Mouse (Mus musculus): ENCODE data around the gene Filip1l. TPM values are rescaled to one million over a fixed set of nuclear protein-coding genes. Genes with fewer than 3 reads are reported as not detected.

Gene Filip1l
- polyA plus RNA-seq, 1 experiment, result 13.8 TPM

- Histone ChIP-seq H3K4me1 (ENCODE audit: control insufficient read depth, insufficient read depth, low read length) (no peaks in the 10 kb centered on the region; the same call in 1 of the 2 replicates), H3K4me3 (replicated peaks; ENCODE audit: control insufficient read depth, low read depth, low read length) (no peak overlapping the region)
Measured at GRCm38 (mm10) chr16:57478451-57478850, 125.6 kb downstream of the Filip1l start.

GRCm38 (mm10) chr16:57479776-57480175, 126.9 kb downstream of the Filip1l start:
- H3K27ac ChIP-seq (ENCODE audit: control insufficient read depth, insufficient read depth, low read depth, low read length, poor library complexity), result no peak overlapping the region
- WGBS, result 74% methylated on average over 5 of the region's 5 CpGs
- no peak overlapping the region for H3K4me3 ChIP-seq (replicated peaks; ENCODE audit: control insufficient read depth, low read depth, low read length)
- no peaks in the 10 kb centered on the region; the same call in 1 of the 2 replicates for H3K4me1 ChIP-seq (ENCODE audit: control insufficient read depth, insufficient read depth, low read length)
- TF ChIP-seq POLR2A (IDR thresholded peaks at IDR 0.05; ENCODE audit: borderline replicate concordance, control insufficient read depth, low read depth, low read length), result no peak

More at GRCm38 (mm10) chr16:57478451-57478850, 125.6 kb downstream of the Filip1l start:
- no peak for TF ChIP-seq POLR2A (IDR thresholded peaks at IDR 0.05; ENCODE audit: borderline replicate concordance, control insufficient read depth, low read depth, low read length)
- no peak for TF ChIP-seq CTCF (IDR thresholded peaks at IDR 0.05; ENCODE audit: control insufficient read depth, insufficient read depth, low read length)
- H3K27ac ChIP-seq (ENCODE audit: control insufficient read depth, insufficient read depth, low read depth, low read length, poor library complexity), result no peak overlapping the region
- 84% methylated on average over 2 of the region's 2 CpGs for WGBS

- WGBS, result 37% methylated on average over 6 of the region's 6 CpGs
- Histone ChIP-seq H3K27ac (ENCODE audit: control insufficient read depth, insufficient read depth, low read depth, low read length, poor library complexity) (no peak overlapping the region), H3K4me3 (replicated peaks; ENCODE audit: control insufficient read depth, low read depth, low read length) (no peak overlapping the region), H3K4me1 (ENCODE audit: control insufficient read depth, insufficient read depth, low read length) (no peaks in the 10 kb centered on the region; the same call in 1 of the 2 replicates)
- no peak for TF ChIP-seq POLR2A (IDR thresholded peaks at IDR 0.05; ENCODE audit: borderline replicate concordance, control insufficient read depth, low read depth, low read length)
- TF ChIP-seq CTCF (IDR thresholded peaks at IDR 0.05; ENCODE audit: control insufficient read depth, insufficient read depth, low read length), result no peak
Measured at GRCm38 (mm10) chr16:57482264-57482663, 129.4 kb downstream of the Filip1l start.

- 67% methylated on average over 4 of the region's 4 CpGs for WGBS
- H3K4me1 ChIP-seq (ENCODE audit: control insufficient read depth, insufficient read depth, low read length), result no peaks in the 10 kb centered on the region; the same call in 1 of the 2 replicates
- H3K27ac ChIP-seq (ENCODE audit: control insufficient read depth, insufficient read depth, low read depth, low read length, poor library complexity), result no peak overlapping the region
- TF ChIP-seq CTCF (IDR thresholded peaks at IDR 0.05; ENCODE audit: control insufficient read depth, insufficient read depth, low read length), result no peak
- TF ChIP-seq POLR2A (IDR thresholded peaks at IDR 0.05; ENCODE audit: borderline replicate concordance, control insufficient read depth, low read depth, low read length), result no peak
- no peak overlapping the region for H3K4me3 ChIP-seq (replicated peaks; ENCODE audit: control insufficient read depth, low read depth, low read length)
Measured at GRCm38 (mm10) chr16:57482911-57483310, 130.0 kb downstream of the Filip1l start.

- whole genome bisulfite sequencing, result 45% methylated on average over 2 of the region's 2 CpGs
- H3K4me3 ChIP-seq (replicated peaks; ENCODE audit: control insufficient read depth, low read depth, low read length), result no peak overlapping the region
Measured at GRCm38 (mm10) chr16:57483503-57483902, 130.6 kb downstream of the Filip1l start.

GRCm38 (mm10) chr16:57484043-57484795, 131.3 kb downstream of the Filip1l start:
- Histone ChIP-seq H3K4me3 (replicated peaks; ENCODE audit: control insufficient read depth, low read depth, low read length) (no peak overlapping the region), H3K4me1 (ENCODE audit: control insufficient read depth, insufficient read depth, low read length) (no peaks in the 10 kb centered on the region; the same call in 1 of the 2 replicates), H3K27ac (ENCODE audit: control insufficient read depth, insufficient read depth, low read depth, low read length, poor library complexity) (no peak overlapping the region)
- no peak for TF ChIP-seq CTCF (IDR thresholded peaks at IDR 0.05; ENCODE audit: control insufficient read depth, insufficient read depth, low read length)
- 81% methylated on average over 12 of the region's 12 CpGs for WGBS

More at GRCm38 (mm10) chr16:57483503-57483902, 130.6 kb downstream of the Filip1l start:
- TF ChIP-seq POLR2A (IDR thresholded peaks at IDR 0.05; ENCODE audit: borderline replicate concordance, control insufficient read depth, low read depth, low read length), result no peak
- TF ChIP-seq CTCF (IDR thresholded peaks at IDR 0.05; ENCODE audit: control insufficient read depth, insufficient read depth, low read length), result no peak
- Histone ChIP-seq H3K27ac (ENCODE audit: control insufficient read depth, insufficient read depth, low read depth, low read length, poor library complexity) (no peak overlapping the region), H3K4me1 (ENCODE audit: control insufficient read depth, insufficient read depth, low read length) (no peaks in the 10 kb centered on the region; the same call in 1 of the 2 replicates)

- Histone ChIP-seq H3K27ac (ENCODE audit: control insufficient read depth, insufficient read depth, low read depth, low read length, poor library complexity) (no peak overlapping the region), H3K4me3 (replicated peaks; ENCODE audit: control insufficient read depth, low read depth, low read length) (no peak overlapping the region), H3K4me1 (ENCODE audit: control insufficient read depth, insufficient read depth, low read length) (no peaks in the 10 kb centered on the region; the same call in 1 of the 2 replicates)
- TF ChIP-seq POLR2A (IDR thresholded peaks at IDR 0.05; ENCODE audit: borderline replicate concordance, control insufficient read depth, low read depth, low read length) (no peak), CTCF (IDR thresholded peaks at IDR 0.05; ENCODE audit: control insufficient read depth, insufficient read depth, low read length) (no peak)
- WGBS, result 80% methylated on average over 9 of the region's 9 CpGs
Measured at GRCm38 (mm10) chr16:57485265-57485664, 132.4 kb downstream of the Filip1l start.

GRCm38 (mm10) chr16:57486266-57486665, 133.4 kb downstream of the Filip1l start:
- 86% methylated on average over 5 of the region's 5 CpGs for WGBS
- TF ChIP-seq CTCF (IDR thresholded peaks at IDR 0.05; ENCODE audit: control insufficient read depth, insufficient read depth, low read length), result no peak
- no peak for TF ChIP-seq POLR2A (IDR thresholded peaks at IDR 0.05; ENCODE audit: borderline replicate concordance, control insufficient read depth, low read depth, low read length)
- no peaks in the 10 kb centered on the region; the same call in 1 of the 2 replicates for H3K4me1 ChIP-seq (ENCODE audit: control insufficient read depth, insufficient read depth, low read length)

More at GRCm38 (mm10) chr16:57486266-57486665, 133.4 kb downstream of the Filip1l start:
- H3K4me3 ChIP-seq (replicated peaks; ENCODE audit: control insufficient read depth, low read depth, low read length), result no peak overlapping the region
- no peak overlapping the region for H3K27ac ChIP-seq (ENCODE audit: control insufficient read depth, insufficient read depth, low read depth, low read length, poor library complexity)
